Mouse (Mus musculus) small intestine, adult 2 months (tissue): ENCODE data around the gene St7. TPM values are rescaled to one million over a fixed set of nuclear protein-coding genes. Genes with fewer than 3 reads are reported as not detected.

Source experiments
- H3K27ac ChIP-seq: fragments of 200-500 bp; 2 replicates; pipeline ENCODE4 v1.5.1; 2012; ENCODE audit warnings: low read depth, low read length, control low read depth, inconsistent platforms; ENCODE audit not compliant: insufficient read depth
- H3K27me3 ChIP-seq: fragments of 200-500 bp; 2 replicates; pipeline ENCODE4 v1.6.1; 2012; ENCODE audit warnings: mild to moderate bottlenecking, moderate library complexity, low read length, inconsistent platforms; ENCODE audit not compliant: control insufficient read depth, insufficient read depth
- H3K36me3 ChIP-seq: fragments of 200-500 bp; 2 replicates; pipeline ENCODE4 v1.6.1; 2012; ENCODE audit warnings: mild to moderate bottlenecking, low read length, control low read depth, inconsistent platforms; ENCODE audit not compliant: control insufficient read depth, insufficient read depth
- H3K4me1 ChIP-seq: fragments of 200-500 bp; 2 replicates; pipeline ENCODE4 v1.6.1; 2012; ENCODE audit warnings: low read length, inconsistent platforms, mixed read lengths; ENCODE audit not compliant: control insufficient read depth, insufficient read depth, insufficient read length
- H3K4me3 ChIP-seq: fragments of 200-500 bp; 2 replicates; pipeline ENCODE4 v1.5.1; 2012; ENCODE audit warnings: low read depth, mild to moderate bottlenecking, control low read depth, inconsistent platforms, low read length, moderate library complexity
- CTCF ChIP-seq: fragments of 200-500 bp; IDR thresholded peaks from 2 replicates; pipeline ENCODE4 v1.5.1; 2012; ENCODE audit warnings: low read depth, mild to moderate bottlenecking, control low read depth, inconsistent platforms, low read length, moderate library complexity, mixed read lengths; ENCODE audit not compliant: insufficient replicate concordance, insufficient read length; ENCODE audit errors: extremely low read depth
- POLR2A ChIP-seq: fragments of 200-500 bp; IDR thresholded peaks from 2 replicates; pipeline ENCODE4 v1.6.1; 2012; ENCODE audit warnings: low read depth, mild to moderate bottlenecking, control low read depth, inconsistent platforms, low read length, moderate library complexity
- WGBS: fragments of 180-500 bp; shearing (Covaris S2); methylation state at CpG from one replicate; pipeline ENCODE4 v1.1.7; 2018; 5-methylcytosine and 5-hydroxymethylcytosine counted together
- polyA plus RNA-seq: library from polyadenylated mRNA; depleted of rRNA; stranded (reverse); fragments of >200 nt; gene quantifications from 2 replicates; pipeline ENCODE4 v1.2.3, GENCODE M21; 2012

Gene St7
- polyA plus RNA-seq, 1 experiment = 3.3 TPM

- TF ChIP-seq POLR2A = no peak
- no peaks in the 10 kb centered on the region for H3K4me1 ChIP-seq
- H3K27ac ChIP-seq = no peak overlapping the region
- 91% methylated on average over 12 of the region's 12 CpGs for WGBS
- H3K36me3 ChIP-seq = peaks cover 34% of the 10 kb centered on the region
- no peak overlapping the region for H3K4me3 ChIP-seq
- H3K27me3 ChIP-seq = no peaks in the 10 kb centered on the region
Measured at GRCm38 (mm10) chr6:17668334-17668733, 24.4 kb upstream of the St7 start.

GRCm38 (mm10) chr6:17669826-17670225, 22.9 kb upstream of the St7 start:
- no peak for TF ChIP-seq CTCF
- no peak for TF ChIP-seq POLR2A
- H3K4me1 ChIP-seq = no peaks in the 10 kb centered on the region
- no peak overlapping the region for H3K4me3 ChIP-seq
- WGBS = 78% methylated on average over 2 of the region's 2 CpGs
- peaks cover 27% of the 10 kb centered on the region for H3K36me3 ChIP-seq
- no peak overlapping the region for H3K27ac ChIP-seq
- H3K27me3 ChIP-seq = no peaks in the 10 kb centered on the region

- H3K4me3 ChIP-seq = no peak overlapping the region
- no peak overlapping the region for H3K27ac ChIP-seq
- H3K36me3 ChIP-seq = no peaks in the 10 kb centered on the region
- no peaks in the 10 kb centered on the region for H3K27me3 ChIP-seq
- 21% methylated on average over 12 of the region's 12 CpGs for WGBS
- no peaks in the 10 kb centered on the region for H3K4me1 ChIP-seq
- TF ChIP-seq CTCF (peak; percentile 46; the same call in 1 of the 2 replicates), POLR2A (no peak)
Measured at GRCm38 (mm10) chr6:17675019-17675756, 17.5 kb upstream of the St7 start.

DNA sequence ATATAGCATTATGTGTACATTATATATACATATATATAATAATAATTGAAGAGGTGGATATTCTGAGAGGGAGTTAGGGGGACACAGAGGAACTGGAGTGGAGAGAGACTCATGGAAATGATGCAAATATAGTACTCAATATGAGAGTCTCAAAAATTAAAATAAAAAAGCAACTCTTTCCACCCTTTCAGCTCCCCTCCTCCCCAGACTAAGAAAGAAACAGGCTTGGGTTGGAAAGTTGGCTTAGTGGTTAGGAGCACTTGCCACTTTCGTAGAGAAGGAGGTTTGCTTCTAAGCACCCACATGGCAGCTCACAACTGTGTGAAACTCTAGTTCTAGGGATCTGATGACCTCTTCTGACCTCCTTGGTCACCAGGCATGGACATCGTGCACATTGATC, 15.7 kb upstream of the St7 start:
- Histone ChIP-seq H3K4me3 (no peak overlapping the region), H3K36me3 (no peaks in the 10 kb centered on the region), H3K27ac (no peak overlapping the region), H3K27me3 (no peaks in the 10 kb centered on the region), H3K4me1 (no peaks in the 10 kb centered on the region)
- WGBS = 59% methylated on average over 2 of the region's 2 CpGs
- TF ChIP-seq POLR2A = no peak
- TF ChIP-seq CTCF = no peak

GRCm38 (mm10) chr6:17680266-17680925, 12.3 kb upstream of the St7 start:
- Histone ChIP-seq H3K4me1 (no peaks in the 10 kb centered on the region), H3K27ac (no peak overlapping the region), H3K36me3 (no peaks in the 10 kb centered on the region), H3K4me3 (no peak overlapping the region), H3K27me3 (no peaks in the 10 kb centered on the region)
- WGBS = 70% methylated on average over 6 of the region's 6 CpGs
- TF ChIP-seq CTCF (no peak), POLR2A (no peak)

GRCm38 (mm10) chr6:17681810-17682209, 10.9 kb upstream of the St7 start:
- H3K36me3 ChIP-seq = no peaks in the 10 kb centered on the region
- no peaks in the 10 kb centered on the region for H3K4me1 ChIP-seq
- no peak overlapping the region for H3K27ac ChIP-seq
- H3K4me3 ChIP-seq = no peak overlapping the region
- 99% methylated on average over 8 of the region's 8 CpGs for WGBS
- no peaks in the 10 kb centered on the region for H3K27me3 ChIP-seq
- TF ChIP-seq POLR2A (no peak), CTCF (no peak)

- no peak overlapping the region for H3K4me3 ChIP-seq
- no peaks in the 10 kb centered on the region for H3K36me3 ChIP-seq
- WGBS = 21% methylated on average over 5 of the region's 5 CpGs
- no peak overlapping the region for H3K27ac ChIP-seq
- H3K4me1 ChIP-seq = no peaks in the 10 kb centered on the region
- no peak for TF ChIP-seq CTCF
- TF ChIP-seq POLR2A = no peak
- no peaks in the 10 kb centered on the region for H3K27me3 ChIP-seq
Measured at GRCm38 (mm10) chr6:17688676-17689075, 4.1 kb upstream of the St7 start.
